Mouse (Mus musculus) megakaryocyte, embryonic 14.5 days (primary cell): Measurements from ENCODE around the gene Adgrg7.

Experiments used
- FLI1 ChIP-seq: IDR thresholded peaks from 2 replicates; pipeline ENCODE4 v1.6.1; 2012; ENCODE audit warnings: low read length, inconsistent platforms, mixed read lengths
- GATA1 ChIP-seq: IDR thresholded peaks from 3 replicates; pipeline ENCODE4 v1.6.1; 2012; ENCODE audit warnings: mixed read lengths, low read length, inconsistent platforms, borderline replicate concordance

GRCm38 (mm10) chr16:56681010-56681645, 114.5 kb downstream of the Adgrg7 start:
- no peak for TF ChIP-seq GATA1
- TF ChIP-seq FLI1, result no peak
